Mouse (Mus musculus): ENCODE results near the gene Gfod1.

Gfod1 gene

GRCm38 (mm10) chr13:43251391-43251790, 52.6 kb downstream of the Gfod1 start:
- Histone ChIP-seq H3K4me3 (replicated peaks; ENCODE audit: low read length) (no peak overlapping the region), H3K9me3 (ENCODE audit: low read length) (no peaks in the 10 kb centered on the region), H3K36me3 (ENCODE audit: insufficient read depth, low read length) (peaks cover 7% of the 10 kb centered on the region), H3K27me3 (ENCODE audit: insufficient read depth, low read length) (no peaks in the 10 kb centered on the region), H3K4me1 (replicated peaks; ENCODE audit: low read depth, low read length) (peaks cover 56% of the 10 kb centered on the region)
- TF ChIP-seq NANOG (IDR thresholded peaks at IDR 0.05; ENCODE audit: borderline replicate concordance, low read length) (no peak), POU5F1 (IDR thresholded peaks at IDR 0.05; ENCODE audit: borderline replicate concordance, low read length) (no peak), CTCF (conservative IDR thresholded peaks at IDR 0.05; ENCODE audit: low read length) (no peak)

GRCm38 (mm10) chr13:43250653-43251052, 53.3 kb downstream of the Gfod1 start:
- Histone ChIP-seq H3K27me3 (ENCODE audit: insufficient read depth, low read length) (no peaks in the 10 kb centered on the region), H3K36me3 (ENCODE audit: insufficient read depth, low read length) (peaks cover 7% of the 10 kb centered on the region), H3K4me1 (replicated peaks; ENCODE audit: low read depth, low read length) (peaks cover 52% of the 10 kb centered on the region), H3K9me3 (ENCODE audit: low read length) (no peaks in the 10 kb centered on the region), H3K4me3 (replicated peaks; ENCODE audit: low read length) (peak overlapping the region; percentile 57)
- TF ChIP-seq CTCF (conservative IDR thresholded peaks at IDR 0.05; ENCODE audit: low read length), result no peak
- TF ChIP-seq NANOG (IDR thresholded peaks at IDR 0.05; ENCODE audit: borderline replicate concordance, low read length), result no peak
- TF ChIP-seq POU5F1 (IDR thresholded peaks at IDR 0.05; ENCODE audit: borderline replicate concordance, low read length), result no peak

GRCm38 (mm10) chr13:43250106-43250505, 53.9 kb downstream of the Gfod1 start:
- TF ChIP-seq CTCF (conservative IDR thresholded peaks at IDR 0.05; ENCODE audit: low read length), result no peak
- TF ChIP-seq POU5F1 (IDR thresholded peaks at IDR 0.05; ENCODE audit: borderline replicate concordance, low read length), result no peak
- no peak for TF ChIP-seq NANOG (IDR thresholded peaks at IDR 0.05; ENCODE audit: borderline replicate concordance, low read length)
- Histone ChIP-seq H3K4me1 (replicated peaks; ENCODE audit: low read depth, low read length) (peaks cover 49% of the 10 kb centered on the region), H3K9me3 (ENCODE audit: low read length) (no peaks in the 10 kb centered on the region), H3K4me3 (replicated peaks; ENCODE audit: low read length) (peak overlapping the region; percentile 57; the same call in 1 of the 2 replicates), H3K36me3 (ENCODE audit: insufficient read depth, low read length) (peaks cover 7% of the 10 kb centered on the region), H3K27me3 (ENCODE audit: insufficient read depth, low read length) (no peaks in the 10 kb centered on the region)

GRCm38 (mm10) chr13:43248381-43248780, 55.6 kb downstream of the Gfod1 start:
- H3K27me3 ChIP-seq (ENCODE audit: insufficient read depth, low read length), result no peaks in the 10 kb centered on the region
- TF ChIP-seq POU5F1 (IDR thresholded peaks at IDR 0.05; ENCODE audit: borderline replicate concordance, low read length) (no peak), NANOG (IDR thresholded peaks at IDR 0.05; ENCODE audit: borderline replicate concordance, low read length) (no peak), CTCF (conservative IDR thresholded peaks at IDR 0.05; ENCODE audit: low read length) (no peak)
- H3K4me1 ChIP-seq (replicated peaks; ENCODE audit: low read depth, low read length), result peaks cover 44% of the 10 kb centered on the region
- peaks cover 12% of the 10 kb centered on the region for H3K36me3 ChIP-seq (ENCODE audit: insufficient read depth, low read length)
- no peaks in the 10 kb centered on the region for H3K9me3 ChIP-seq (ENCODE audit: low read length)
- H3K4me3 ChIP-seq (replicated peaks; ENCODE audit: low read length), result no peak overlapping the region

- H3K27me3 ChIP-seq (ENCODE audit: insufficient read depth, low read length), result no peaks in the 10 kb centered on the region
- no peaks in the 10 kb centered on the region for H3K9me3 ChIP-seq (ENCODE audit: low read length)
- H3K4me3 ChIP-seq (replicated peaks; ENCODE audit: low read length), result no peak overlapping the region
- peaks cover 12% of the 10 kb centered on the region for H3K36me3 ChIP-seq (ENCODE audit: insufficient read depth, low read length)
- TF ChIP-seq NANOG (IDR thresholded peaks at IDR 0.05; ENCODE audit: borderline replicate concordance, low read length) (no peak), POU5F1 (IDR thresholded peaks at IDR 0.05; ENCODE audit: borderline replicate concordance, low read length) (no peak), CTCF (conservative IDR thresholded peaks at IDR 0.05; ENCODE audit: low read length) (no peak)
- peaks cover 50% of the 10 kb centered on the region for H3K4me1 ChIP-seq (replicated peaks; ENCODE audit: low read depth, low read length)
Measured at GRCm38 (mm10) chr13:43246876-43247275, 57.1 kb downstream of the Gfod1 start.

- H3K4me1 ChIP-seq (replicated peaks; ENCODE audit: low read depth, low read length), result peaks cover 34% of the 10 kb centered on the region
- H3K4me3 ChIP-seq (replicated peaks; ENCODE audit: low read length), result no peak overlapping the region
- peaks cover 17% of the 10 kb centered on the region for H3K36me3 ChIP-seq (ENCODE audit: insufficient read depth, low read length)
- H3K9me3 ChIP-seq (ENCODE audit: low read length), result no peaks in the 10 kb centered on the region
- TF ChIP-seq POU5F1 (IDR thresholded peaks at IDR 0.05; ENCODE audit: borderline replicate concordance, low read length) (no peak), NANOG (IDR thresholded peaks at IDR 0.05; ENCODE audit: borderline replicate concordance, low read length) (no peak), CTCF (conservative IDR thresholded peaks at IDR 0.05; ENCODE audit: low read length) (no peak)
- no peaks in the 10 kb centered on the region for H3K27me3 ChIP-seq (ENCODE audit: insufficient read depth, low read length)
Measured at GRCm38 (mm10) chr13:43243793-43244192, 60.2 kb downstream of the Gfod1 start.

GRCm38 (mm10) chr13:43243240-43243639, 60.7 kb downstream of the Gfod1 start:
- peaks cover 34% of the 10 kb centered on the region for H3K4me1 ChIP-seq (replicated peaks; ENCODE audit: low read depth, low read length)
- no peaks in the 10 kb centered on the region for H3K27me3 ChIP-seq (ENCODE audit: insufficient read depth, low read length)
- no peak overlapping the region for H3K4me3 ChIP-seq (replicated peaks; ENCODE audit: low read length)
- H3K9me3 ChIP-seq (ENCODE audit: low read length), result no peaks in the 10 kb centered on the region
- no peak for TF ChIP-seq CTCF (conservative IDR thresholded peaks at IDR 0.05; ENCODE audit: low read length)
- TF ChIP-seq NANOG (IDR thresholded peaks at IDR 0.05; ENCODE audit: borderline replicate concordance, low read length), result no peak
- TF ChIP-seq POU5F1 (IDR thresholded peaks at IDR 0.05; ENCODE audit: borderline replicate concordance, low read length), result no peak
- H3K36me3 ChIP-seq (ENCODE audit: insufficient read depth, low read length), result peaks cover 17% of the 10 kb centered on the region

- Histone ChIP-seq H3K9me3 (ENCODE audit: low read length) (no peaks in the 10 kb centered on the region), H3K36me3 (ENCODE audit: insufficient read depth, low read length) (peaks cover 11% of the 10 kb centered on the region; the same call in 1 of the 2 replicates), H3K4me1 (replicated peaks; ENCODE audit: low read depth, low read length) (peaks cover 34% of the 10 kb centered on the region), H3K4me3 (replicated peaks; ENCODE audit: low read length) (no peak overlapping the region), H3K27me3 (ENCODE audit: insufficient read depth, low read length) (no peaks in the 10 kb centered on the region)
- TF ChIP-seq NANOG (IDR thresholded peaks at IDR 0.05; ENCODE audit: borderline replicate concordance, low read length) (no peak), POU5F1 (IDR thresholded peaks at IDR 0.05; ENCODE audit: borderline replicate concordance, low read length) (no peak)
Measured at GRCm38 (mm10) chr13:43241750-43242149, 62.2 kb downstream of the Gfod1 start.

GRCm38 (mm10) chr13:43241069-43241468, 62.9 kb downstream of the Gfod1 start:
- TF ChIP-seq CTCF (conservative IDR thresholded peaks at IDR 0.05; ENCODE audit: low read length) (no peak), POU5F1 (IDR thresholded peaks at IDR 0.05; ENCODE audit: borderline replicate concordance, low read length) (no peak), NANOG (IDR thresholded peaks at IDR 0.05; ENCODE audit: borderline replicate concordance, low read length) (no peak)
- H3K4me3 ChIP-seq (replicated peaks; ENCODE audit: low read length), result no peak overlapping the region

More at GRCm38 (mm10) chr13:43241069-43241468, 62.9 kb downstream of the Gfod1 start:
- Histone ChIP-seq H3K27me3 (ENCODE audit: insufficient read depth, low read length) (no peaks in the 10 kb centered on the region), H3K4me1 (replicated peaks; ENCODE audit: low read depth, low read length) (peaks cover 37% of the 10 kb centered on the region), H3K36me3 (ENCODE audit: insufficient read depth, low read length) (peaks cover 11% of the 10 kb centered on the region; the same call in 1 of the 2 replicates), H3K9me3 (ENCODE audit: low read length) (no peaks in the 10 kb centered on the region)
